Mouse (Mus musculus) erythroid progenitor cell, adult 5-6 weeks (primary cell): ENCODE measurements around the gene Sox1. TPM values are rescaled to one million over a fixed set of nuclear protein-coding genes. Genes with fewer than 3 reads are reported as not detected.

ENCODE experiments used
- ATAC-seq: replicated peaks from 2 replicates; pipeline ENCODE4 v1.8.0; 2016; ENCODE audit warnings: moderate number of reproducible peaks, mild to moderate bottlenecking, moderate TSS enrichment, inconsistent platforms; ENCODE audit not compliant: poor library complexity, low FRiP score, severe bottlenecking
- total RNA-seq, 2 experiments: library from RNA; stranded (forward) in 1 of 2; stranded (reverse) in 1 of 2; fragments of 150-400 nt in 1 of 2; fragments of 186-747, 209-891 nt in 1 of 2; gene quantifications; 2 replicates each; pipeline versions ENCODE4 v1.2.3 to v1.2.4; 2015 to 2017; ENCODE audit warnings: low replicate concordance in 2 of 2

Sox1 gene
- total RNA-seq, 2 experiments from 2014 or later, result not detected

- no peak for ATAC-seq
Measured at GRCm38 (mm10) chr8:12409976-12410375, 14.9 kb downstream of the Sox1 start.

DNA sequence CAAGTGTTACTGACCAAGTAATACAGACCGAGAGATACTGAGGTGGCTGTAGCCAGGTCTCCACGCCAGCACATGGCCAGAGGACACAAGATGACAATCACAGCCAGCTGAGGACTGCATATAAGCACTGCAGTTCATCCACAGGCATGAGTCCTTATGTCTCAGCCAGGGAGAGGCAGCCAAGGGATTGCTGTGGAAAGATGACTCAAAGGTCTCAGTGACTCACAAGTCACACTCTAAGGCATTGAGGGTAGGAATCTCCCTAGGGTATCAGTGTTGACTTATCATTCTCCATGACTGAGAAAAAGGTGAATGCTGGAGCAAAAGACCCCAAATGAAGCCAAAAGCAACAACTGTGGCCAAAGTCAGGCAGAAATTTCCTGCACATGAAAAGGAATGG, 22.0 kb downstream of the Sox1 start:
- no peak for ATAC-seq

GRCm38 (mm10) chr8:12420537-12420936, 25.4 kb downstream of the Sox1 start:
- no peak for ATAC-seq

DNA sequence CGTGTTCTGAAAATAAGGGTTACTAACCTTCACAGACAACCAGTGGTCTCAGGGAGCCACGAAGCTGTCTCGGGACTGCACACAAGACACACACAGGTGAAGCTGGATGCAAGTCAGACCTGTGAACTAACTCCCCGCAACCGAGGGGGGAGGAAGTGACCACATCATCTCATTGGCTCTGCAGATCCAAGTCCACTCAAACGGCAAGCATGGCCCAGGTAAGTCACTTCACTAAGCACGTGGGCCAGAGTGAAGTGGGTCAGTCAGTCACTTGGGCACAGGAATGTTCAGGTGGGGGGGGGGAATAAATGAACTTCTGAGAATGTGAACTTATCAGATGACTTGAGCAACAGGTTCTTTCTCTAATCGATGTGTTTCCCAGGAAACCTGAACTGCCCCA, 30.8 kb downstream of the Sox1 start:
- ATAC-seq, result no peak

DNA sequence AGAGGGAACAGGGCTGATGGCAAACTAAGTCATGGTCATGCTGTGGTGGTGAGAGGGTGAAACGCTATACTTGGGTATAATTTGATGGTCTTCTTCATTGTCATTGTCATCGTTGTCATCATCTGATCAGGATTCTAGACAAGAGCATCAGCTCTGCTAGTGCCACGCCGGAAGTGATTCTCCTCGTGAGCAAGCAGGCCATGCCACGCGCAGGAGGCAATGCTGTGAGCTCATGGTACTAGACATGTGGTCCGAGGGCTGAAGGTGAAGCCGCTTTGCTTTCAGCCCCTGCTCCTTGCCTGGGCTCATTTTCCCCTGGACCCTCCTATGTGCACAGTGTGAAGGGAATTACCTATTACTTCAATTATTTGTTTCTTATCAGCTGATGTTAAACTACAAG, 32.3 kb downstream of the Sox1 start:
- no peak for ATAC-seq

DNA sequence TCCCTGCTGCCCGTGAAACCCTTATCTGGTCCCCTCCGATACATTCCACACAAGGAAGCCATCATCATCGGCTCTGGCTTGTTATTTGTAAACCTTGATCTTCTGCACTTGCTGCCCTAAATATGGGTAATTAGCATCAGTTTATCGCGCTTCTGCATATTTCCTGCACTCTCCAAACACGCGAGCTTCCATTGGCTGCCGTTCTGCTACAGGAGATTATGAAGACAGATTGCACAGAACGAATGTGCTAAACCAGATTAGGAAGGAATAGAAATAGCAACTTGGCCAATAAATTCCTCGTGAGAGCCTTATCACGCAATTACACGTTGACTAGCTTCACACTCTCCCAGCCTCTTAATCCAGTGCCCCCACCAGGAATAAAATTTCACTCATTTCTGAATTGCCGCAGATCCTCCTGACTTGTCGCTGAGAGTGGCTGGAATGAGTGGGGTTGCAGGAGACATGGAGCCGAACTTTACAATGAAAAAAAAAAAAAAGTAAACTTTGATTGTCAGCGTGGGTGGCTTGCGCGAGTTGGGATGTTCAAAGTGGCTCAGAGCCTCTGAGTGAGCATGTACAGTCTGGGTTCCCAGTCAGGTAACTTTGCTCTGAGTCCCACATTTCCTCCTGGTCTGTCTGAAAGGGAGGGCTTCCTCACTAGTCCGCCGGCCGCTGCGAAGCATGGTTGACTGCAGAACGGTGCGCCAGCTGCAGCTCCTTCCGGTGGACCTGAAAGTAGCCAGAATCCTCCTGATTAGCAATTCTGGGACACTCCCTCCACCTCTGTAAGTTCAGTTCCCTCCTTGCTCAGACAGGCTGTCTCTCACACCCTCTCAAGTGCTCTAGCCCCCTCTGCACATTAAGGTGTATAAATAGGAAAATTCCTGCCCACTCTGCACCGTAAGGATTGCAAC, 33.0 kb downstream of the Sox1 start:
- no peak for ATAC-seq

- ATAC-seq, result no peak
Measured at GRCm38 (mm10) chr8:12428931-12429330, 33.8 kb downstream of the Sox1 start.

- ATAC-seq, result no peak
Measured at GRCm38 (mm10) chr8:12429601-12430172, 34.6 kb downstream of the Sox1 start.

- no peak for ATAC-seq
Measured at GRCm38 (mm10) chr8:12430173-12430899, 35.2 kb downstream of the Sox1 start.

GRCm38 (mm10) chr8:12430900-12431737, 36.0 kb downstream of the Sox1 start:
- ATAC-seq, result no peak

GRCm38 (mm10) chr8:12431738-12432055, 36.6 kb downstream of the Sox1 start:
- ATAC-seq, result no peak

GRCm38 (mm10) chr8:12432546-12432945, 37.5 kb downstream of the Sox1 start:
- ATAC-seq, result no peak

GRCm38 (mm10) chr8:12434771-12435170, 39.7 kb downstream of the Sox1 start:
- no peak for ATAC-seq

GRCm38 (mm10) chr8:12438021-12438420, 42.9 kb downstream of the Sox1 start:
- ATAC-seq, result no peak

- ATAC-seq, result no peak
Measured at GRCm38 (mm10) chr8:12439044-12439443, 43.9 kb downstream of the Sox1 start.

DNA sequence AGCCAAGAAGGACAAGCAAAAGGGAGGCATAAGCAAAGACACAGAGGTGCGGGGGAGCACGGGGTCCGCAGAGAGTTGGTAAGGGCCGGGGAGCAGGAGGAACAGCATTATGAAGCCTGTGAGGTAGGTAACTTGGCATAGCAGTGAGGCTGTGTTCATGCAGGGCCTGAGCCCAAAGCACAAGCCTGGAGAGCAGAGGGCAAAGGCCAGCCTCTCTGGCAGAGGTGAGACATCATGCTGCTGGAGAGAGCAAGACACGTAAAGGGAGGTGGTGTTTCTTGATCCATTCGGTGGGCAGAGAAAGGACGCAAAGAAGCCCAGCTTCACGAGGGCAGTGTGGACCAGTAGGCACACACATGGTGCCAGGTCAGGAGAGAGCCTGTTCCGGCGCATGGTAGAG, 44.8 kb downstream of the Sox1 start:
- no peak for ATAC-seq

GRCm38 (mm10) chr8:12440997-12441396, 45.9 kb downstream of the Sox1 start:
- no peak for ATAC-seq

DNA sequence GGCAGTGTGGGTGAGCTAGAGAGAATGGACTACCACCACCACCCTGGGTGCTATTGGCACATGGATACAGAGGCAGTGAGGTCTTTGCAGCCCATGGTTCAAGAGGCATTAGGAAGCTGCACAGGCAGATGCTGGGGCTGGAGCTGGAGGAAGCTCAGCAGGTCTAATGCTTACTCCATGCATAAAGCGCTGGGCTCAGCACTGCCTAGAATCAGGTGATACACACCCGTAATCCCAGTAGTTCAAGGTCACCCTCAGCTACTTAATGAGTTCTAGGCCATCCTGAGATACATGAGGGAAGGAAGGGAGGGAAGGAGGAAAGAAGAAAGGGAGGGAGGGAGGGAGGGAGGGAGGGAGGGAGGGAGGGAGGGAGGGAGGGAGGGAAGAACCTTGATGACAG, 50.2 kb downstream of the Sox1 start:
- no peak for ATAC-seq

- no peak for ATAC-seq
Measured at GRCm38 (mm10) chr8:12445926-12446680, 51.0 kb downstream of the Sox1 start.
